Mouse (Mus musculus) heart, embryonic 10.5 days (tissue): ENCODE results near the gene Prokr2. TPM values are rescaled to one million over a fixed set of nuclear protein-coding genes. Genes with fewer than 3 reads are reported as not detected.
"Not testable (repeated sequence)": the region's sequence is repeated elsewhere in the genome, so short reads cannot be mapped to it uniquely, and the experiment has no call there.

ENCODE experiments used
- DNase-seq: peaks from one replicate; pipeline ENCODE4 v3.0.0-alpha.2; 2017; ENCODE audit warnings: low spot score
- H3K27ac ChIP-seq: fragments of 300-500 bp; sonication (generic); 2 replicates; pipeline ENCODE4 v1.5.1; 2016; ENCODE audit warnings: mild to moderate bottlenecking
- H3K27me3 ChIP-seq: fragments of 300-500 bp; sonication (generic); 2 replicates; pipeline ENCODE4 v1.6.1; 2016; ENCODE audit warnings: mild to moderate bottlenecking; ENCODE audit not compliant: poor library complexity, insufficient read depth, severe bottlenecking
- H3K36me3 ChIP-seq: fragments of 300-500 bp; sonication (generic); 2 replicates; pipeline ENCODE4 v1.6.1; 2016; ENCODE audit warnings: mild to moderate bottlenecking, moderate library complexity
- H3K4me1 ChIP-seq: fragments of 300-500 bp; sonication (generic); 2 replicates; pipeline ENCODE4 v1.6.1; 2016; ENCODE audit warnings: mild to moderate bottlenecking
- H3K4me3 ChIP-seq: fragments of 300-500 bp; sonication (generic); 2 replicates; pipeline ENCODE4 v1.5.1; 2016; ENCODE audit warnings: mild to moderate bottlenecking, moderate library complexity
- H3K9me3 ChIP-seq: fragments of 300-500 bp; sonication (generic); 2 replicates; pipeline ENCODE4 v1.6.1; 2016; ENCODE audit warnings: mild to moderate bottlenecking, moderate library complexity
- WGBS: fragments of 180-500 bp; shearing (Covaris S2); methylation state at CpG from one replicate; pipeline ENCODE4 v1.1.7; 2016; 5-methylcytosine and 5-hydroxymethylcytosine counted together
- polyA plus RNA-seq: library from polyadenylated mRNA; unstranded; fragments of >200 nt; fragmentation: Nextera tagmentation; extraction: Ambion mirVana; gene quantifications from 2 replicates; pipeline ENCODE4 v1.2.1, GENCODE M21; 2016

Prokr2 gene
- polyA plus RNA-seq, 1 experiment from 2014 or later = 2.3 TPM

DNA sequence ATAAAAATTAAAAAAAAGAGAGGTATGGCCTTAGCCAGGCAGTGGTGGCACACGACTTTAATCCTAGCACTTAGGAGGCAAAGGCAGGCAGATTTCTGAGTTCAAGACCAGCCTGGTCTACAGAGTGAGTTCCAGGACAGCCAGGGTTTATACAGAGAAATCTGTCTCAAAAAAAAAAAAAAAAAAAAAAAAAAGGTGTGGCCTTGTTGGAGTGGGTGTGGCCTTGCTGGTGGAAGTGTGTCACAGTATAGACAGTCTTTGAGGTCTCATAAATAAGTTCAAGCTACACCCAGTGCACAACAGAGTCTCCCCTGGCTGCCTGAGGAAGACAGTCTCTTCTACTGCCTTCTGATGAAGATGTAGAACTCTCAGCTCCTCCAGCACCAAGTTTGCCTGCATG is 68.1 kb downstream of the Prokr2 start:
- Histone ChIP-seq H3K4me3 (no peak overlapping the region), H3K27ac (no peak overlapping the region), H3K27me3 (no peaks in the 10 kb centered on the region), H3K9me3 (no peaks in the 10 kb centered on the region), H3K36me3 (0 out of 2 replicates have a peak, but pooled peaks cover under 1% of the 10 kb centered on the region), H3K4me1 (no peaks in the 10 kb centered on the region)
- no peak for DNase-seq
- WGBS = 76% methylated on average over 1 of the region's 1 CpGs

DNA sequence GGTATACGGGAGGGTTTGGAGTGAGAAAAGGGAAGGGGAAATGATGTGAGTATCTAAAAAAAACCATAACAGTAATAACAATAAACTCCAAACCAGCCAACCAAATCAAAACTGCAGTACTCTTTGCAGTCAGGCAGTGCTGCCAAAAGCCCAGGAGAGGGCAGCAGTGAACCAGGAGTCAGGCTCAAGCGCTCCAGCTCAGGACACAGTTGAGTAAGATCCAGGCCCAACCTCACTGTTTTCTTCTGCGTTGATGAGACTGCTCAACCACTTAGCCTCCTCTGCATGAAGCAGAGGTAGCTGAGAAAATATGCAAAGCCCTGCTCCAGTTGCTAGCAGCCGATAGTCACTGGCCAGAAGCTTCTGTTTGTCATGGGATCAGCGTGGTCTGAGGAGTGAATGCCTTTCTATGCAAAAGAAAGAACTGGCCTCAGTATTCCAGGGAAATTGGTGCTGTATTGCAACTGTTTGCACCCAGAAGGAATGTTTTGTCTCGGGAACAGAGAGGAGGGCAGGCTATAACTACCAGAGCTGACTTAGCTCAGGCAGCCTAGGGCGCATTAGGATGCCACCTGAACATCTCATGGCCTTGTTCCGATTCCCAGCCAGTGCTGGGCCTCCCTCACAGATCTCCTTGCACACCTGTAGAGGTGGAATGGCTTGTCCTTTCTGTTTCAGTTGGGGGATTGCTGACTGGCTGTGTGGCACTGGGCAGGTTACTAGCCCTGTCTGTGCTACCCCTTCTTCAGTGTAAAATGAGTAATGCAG is 69.0 kb downstream of the Prokr2 start:
- no peaks in the 10 kb centered on the region for H3K4me1 ChIP-seq
- H3K27ac ChIP-seq = no peak overlapping the region
- 0 out of 2 replicates have a peak, but pooled peaks cover 7% of the 10 kb centered on the region for H3K36me3 ChIP-seq
- H3K4me3 ChIP-seq = no peak overlapping the region
- peak; percentile 80 for DNase-seq
- H3K9me3 ChIP-seq = no peaks in the 10 kb centered on the region
- no peaks in the 10 kb centered on the region for H3K27me3 ChIP-seq
- 35% methylated on average over 8 of the region's 8 CpGs for WGBS

DNA sequence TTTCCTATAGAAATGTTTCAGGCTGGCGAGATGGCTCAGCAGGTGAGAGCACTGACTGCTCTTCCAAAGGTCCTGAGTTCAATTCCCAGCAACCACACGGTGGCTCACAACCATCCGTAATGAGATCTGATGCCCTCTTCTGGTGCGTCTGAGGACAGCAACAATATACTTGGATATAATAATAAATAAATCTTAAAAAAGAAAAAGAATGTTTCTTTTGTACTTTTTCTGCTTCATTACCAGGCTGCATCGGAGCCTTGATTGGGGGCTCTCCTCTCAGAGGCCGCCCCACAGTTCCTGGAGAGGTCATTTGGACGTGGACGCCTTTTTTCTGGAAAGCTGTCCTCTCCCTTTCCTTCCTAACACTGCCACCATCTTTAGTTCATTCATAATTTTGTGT is 71.2 kb downstream of the Prokr2 start:
- H3K9me3 ChIP-seq, H3K36me3 ChIP-seq, H3K27ac ChIP-seq, H3K27me3 ChIP-seq, DNase-seq, H3K4me1 ChIP-seq, H3K4me3 ChIP-seq: not testable (repeated sequence)
- WGBS = 84% methylated on average over 8 of the region's 8 CpGs

DNA sequence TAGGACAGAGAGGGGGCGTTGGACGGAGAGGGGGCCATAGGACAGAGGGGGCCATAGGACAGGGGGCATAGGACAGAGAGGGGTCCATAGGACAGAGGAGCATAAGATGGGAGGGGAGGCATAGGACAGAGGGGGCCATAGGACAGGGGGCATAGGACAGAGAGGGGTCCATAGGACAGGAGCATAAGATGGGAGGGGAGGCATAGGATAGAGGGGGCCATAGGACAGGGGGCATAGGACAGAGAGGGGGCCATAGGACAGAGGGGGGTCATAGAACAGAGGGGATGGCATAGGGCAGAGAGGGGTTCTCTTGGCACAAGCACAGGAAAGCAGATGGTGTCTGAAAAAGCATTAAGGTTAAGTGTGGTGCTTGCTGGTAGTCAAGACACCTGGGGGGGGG is 71.7 kb downstream of the Prokr2 start:
- H3K27ac ChIP-seq = no peak overlapping the region
- H3K9me3 ChIP-seq = no peaks in the 10 kb centered on the region
- DNase-seq = no peak
- no peaks in the 10 kb centered on the region for H3K27me3 ChIP-seq
- WGBS = 92% methylated on average over 2 of the region's 2 CpGs
- H3K4me1 ChIP-seq = no peaks in the 10 kb centered on the region
- H3K4me3 ChIP-seq = no peak overlapping the region
- peaks cover 12% of the 10 kb centered on the region; the same call in 1 of the 2 replicates for H3K36me3 ChIP-seq

DNA sequence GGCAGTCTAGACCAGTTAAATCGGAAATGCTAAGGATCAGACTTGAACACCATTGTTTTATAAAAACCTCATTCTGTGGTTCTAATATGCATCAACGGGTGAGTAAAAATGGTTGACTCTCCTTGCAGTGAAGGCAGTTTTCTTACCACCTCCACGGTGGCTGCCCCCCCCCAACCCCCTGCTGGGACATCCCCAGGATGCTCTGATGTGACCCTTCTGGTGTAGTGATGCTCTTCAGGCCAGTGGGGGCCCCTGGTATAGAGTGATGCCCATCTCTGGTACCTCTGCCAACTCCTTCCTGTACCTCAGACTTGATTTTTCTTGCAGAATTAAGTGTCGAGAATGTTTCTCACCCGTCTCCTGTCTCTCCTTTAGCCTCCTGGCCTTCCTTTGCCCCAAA is 72.6 kb downstream of the Prokr2 start:
- no peak overlapping the region for H3K27ac ChIP-seq
- no peak overlapping the region for H3K4me3 ChIP-seq
- no peaks in the 10 kb centered on the region for H3K27me3 ChIP-seq
- no peak for DNase-seq
- H3K4me1 ChIP-seq = no peaks in the 10 kb centered on the region
- WGBS = 75% methylated on average over 5 of the region's 5 CpGs
- H3K36me3 ChIP-seq = peaks cover 14% of the 10 kb centered on the region; the same call in 1 of the 2 replicates
- no peaks in the 10 kb centered on the region for H3K9me3 ChIP-seq

DNA sequence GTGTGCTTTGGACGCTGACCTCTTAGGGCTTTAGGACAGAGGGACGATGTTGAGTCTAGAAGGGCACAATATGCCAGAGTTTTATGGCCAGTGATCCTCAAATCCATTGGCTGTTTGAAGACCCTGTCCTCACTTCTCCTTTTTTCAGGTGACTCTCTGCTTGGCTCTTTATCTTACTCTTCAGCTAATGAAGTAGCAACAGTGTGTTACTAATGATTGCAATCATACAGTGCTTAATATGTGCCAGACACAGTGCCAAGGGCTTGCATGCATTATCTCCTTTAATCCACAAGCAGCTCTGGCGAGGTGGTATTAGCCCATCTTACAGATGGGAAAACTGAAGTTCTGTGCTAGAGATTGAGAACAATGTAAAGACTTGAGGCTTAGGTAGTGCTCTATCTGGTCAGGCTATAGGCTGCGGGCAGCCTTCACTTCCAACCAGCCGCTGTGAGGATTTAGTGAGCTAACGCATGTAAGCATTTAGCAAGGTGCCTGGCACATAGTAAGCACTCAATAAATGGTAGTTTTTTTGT is 75.8 kb downstream of the Prokr2 start:
- Histone ChIP-seq H3K27me3 (no peaks in the 10 kb centered on the region), H3K9me3 (no peaks in the 10 kb centered on the region), H3K27ac (no peak overlapping the region), H3K4me1 (no peaks in the 10 kb centered on the region), H3K36me3 (peaks cover 36% of the 10 kb centered on the region), H3K4me3 (no peak overlapping the region)
- 88% methylated on average over 6 of the region's 6 CpGs for WGBS
- DNase-seq = no peak

DNA sequence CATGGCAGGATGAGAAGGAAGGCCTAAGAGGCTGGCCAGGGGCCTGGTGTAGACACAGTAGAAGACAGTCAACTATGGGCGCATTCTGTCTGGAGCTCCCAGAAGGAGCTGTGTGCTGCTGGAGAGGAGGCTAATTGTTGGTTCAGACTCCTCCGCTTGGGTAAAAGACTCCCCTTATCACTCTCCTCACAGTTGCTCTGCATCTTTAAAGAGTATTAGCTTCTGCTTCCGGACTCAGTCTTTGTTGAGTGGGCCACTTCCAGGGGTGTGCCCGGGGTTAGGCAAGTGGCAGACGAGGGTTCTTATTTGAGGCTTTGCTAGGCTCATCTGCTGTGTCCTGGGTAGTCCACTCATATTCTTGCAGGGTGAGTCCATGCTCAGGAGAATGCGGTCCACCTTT is 76.4 kb downstream of the Prokr2 start:
- H3K9me3 ChIP-seq = no peaks in the 10 kb centered on the region
- WGBS = 88% methylated on average over 6 of the region's 6 CpGs
- no peak overlapping the region for H3K4me3 ChIP-seq
- H3K4me1 ChIP-seq = no peaks in the 10 kb centered on the region
- H3K27ac ChIP-seq = no peak overlapping the region
- H3K27me3 ChIP-seq = no peaks in the 10 kb centered on the region
- no peak for DNase-seq
- H3K36me3 ChIP-seq = peaks cover 41% of the 10 kb centered on the region

DNA sequence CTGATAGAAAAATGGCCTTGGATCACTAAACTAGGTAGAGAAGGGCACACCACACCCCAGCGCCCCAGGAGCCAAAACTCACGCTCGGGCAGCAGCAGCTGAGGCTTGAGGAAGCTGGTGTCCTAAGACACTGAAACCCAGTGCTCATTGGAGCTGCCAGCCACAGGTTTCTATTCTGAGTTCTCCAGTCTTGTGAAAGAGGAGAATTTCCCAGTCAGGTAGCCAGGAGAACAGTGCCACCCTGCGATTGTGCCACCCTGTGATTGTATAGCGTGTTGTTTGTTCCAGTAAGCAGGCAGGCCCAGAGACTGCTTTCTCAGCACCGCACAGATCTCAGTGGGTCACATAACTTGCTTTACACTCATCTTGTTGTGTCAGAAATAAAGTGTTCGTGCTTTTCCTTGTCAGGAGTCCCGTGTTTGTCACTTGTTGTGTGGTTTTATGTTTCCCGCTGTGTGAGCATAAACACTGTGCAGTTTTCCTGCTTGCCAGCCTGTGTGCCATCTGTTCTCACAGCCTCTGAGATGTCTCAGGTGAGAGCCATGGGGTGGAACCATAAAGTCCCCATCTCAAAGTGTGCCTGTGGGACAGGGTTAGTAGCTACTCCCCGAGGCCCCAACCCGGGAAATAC is 77.9 kb downstream of the Prokr2 start:
- H3K36me3 ChIP-seq = peaks cover 52% of the 10 kb centered on the region
- no peak overlapping the region for H3K27ac ChIP-seq
- no peaks in the 10 kb centered on the region for H3K4me1 ChIP-seq
- no peaks in the 10 kb centered on the region for H3K9me3 ChIP-seq
- H3K27me3 ChIP-seq = no peaks in the 10 kb centered on the region
- H3K4me3 ChIP-seq = no peak overlapping the region
- no peak for DNase-seq
- WGBS = 94% methylated on average over 11 of the region's 11 CpGs

DNA sequence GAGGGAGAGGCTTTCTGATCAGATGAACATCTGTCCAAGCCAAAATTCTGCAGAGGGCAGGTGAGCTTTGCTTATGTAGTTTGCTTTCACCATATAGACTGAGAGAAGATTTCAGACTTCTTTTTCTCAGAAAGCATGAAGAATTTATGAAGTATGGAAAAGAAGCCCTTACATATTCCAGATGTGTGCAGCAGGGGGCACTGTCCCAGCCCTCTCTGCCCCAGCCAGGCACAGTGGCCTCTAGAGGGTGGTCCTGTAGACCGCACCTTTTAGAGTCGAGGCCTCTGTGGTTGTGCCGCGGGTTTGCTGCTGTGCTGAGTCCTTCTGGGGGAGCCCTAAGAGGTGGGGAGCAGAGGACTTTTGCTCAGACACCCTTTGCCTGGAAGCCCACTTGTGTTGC is 79.3 kb downstream of the Prokr2 start:
- Histone ChIP-seq H3K4me1 (no peaks in the 10 kb centered on the region), H3K4me3 (no peak overlapping the region), H3K27me3 (no peaks in the 10 kb centered on the region), H3K27ac (no peak overlapping the region), H3K36me3 (peaks cover 58% of the 10 kb centered on the region), H3K9me3 (no peaks in the 10 kb centered on the region)
- no peak for DNase-seq
- WGBS = 54% methylated on average over 4 of the region's 4 CpGs

DNA sequence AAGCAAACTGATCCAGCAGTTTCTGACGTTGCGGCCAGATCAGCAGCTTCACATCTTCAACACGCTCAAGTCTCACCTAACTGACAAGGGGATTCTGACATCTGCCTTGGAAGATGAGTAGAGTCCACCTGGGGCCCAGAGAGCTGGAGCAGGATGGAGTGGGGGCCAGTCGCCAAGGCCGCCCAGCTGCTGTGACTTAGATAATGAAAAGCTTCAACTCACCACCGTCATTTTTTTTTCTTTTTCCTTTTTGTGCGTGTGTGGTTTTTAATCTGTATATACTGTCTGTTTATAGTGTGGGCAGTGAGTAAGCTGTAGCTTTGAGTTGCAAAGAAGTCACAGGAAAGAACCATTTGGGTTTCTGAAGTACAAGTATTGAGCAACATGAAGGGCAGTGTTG is 80.1 kb downstream of the Prokr2 start:
- no peak for DNase-seq
- Histone ChIP-seq H3K27me3 (no peaks in the 10 kb centered on the region), H3K9me3 (no peaks in the 10 kb centered on the region), H3K4me3 (no peak overlapping the region), H3K27ac (no peak overlapping the region), H3K36me3 (peaks cover 64% of the 10 kb centered on the region), H3K4me1 (no peaks in the 10 kb centered on the region)
- 85% methylated on average over 7 of the region's 7 CpGs for WGBS

DNA sequence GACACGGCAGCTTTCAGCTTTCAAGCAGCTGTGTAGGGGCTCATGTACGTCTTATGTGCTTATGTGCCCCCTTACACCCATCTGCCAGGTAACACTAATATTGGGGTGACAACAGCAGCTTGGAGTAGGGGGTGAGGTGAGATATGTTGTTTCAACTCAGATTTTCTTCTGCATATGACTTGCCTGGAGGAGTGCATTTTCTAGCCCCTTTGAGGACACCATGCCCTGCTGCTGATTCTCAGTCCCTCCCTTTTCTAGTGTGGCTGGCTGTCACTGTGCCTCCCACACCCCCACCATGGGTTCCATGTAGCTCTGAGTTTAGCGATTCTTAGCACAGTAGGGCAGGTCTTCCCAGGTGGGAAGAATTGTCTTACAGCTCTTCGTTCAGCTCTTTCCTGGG is 83.8 kb downstream of the Prokr2 start:
- Histone ChIP-seq H3K4me3 (no peak overlapping the region), H3K9me3 (no peaks in the 10 kb centered on the region), H3K27me3 (no peaks in the 10 kb centered on the region), H3K27ac (no peak overlapping the region), H3K36me3 (peaks cover 79% of the 10 kb centered on the region), H3K4me1 (peaks cover 2% of the 10 kb centered on the region; the same call in 1 of the 2 replicates)
- no peak for DNase-seq
- 88% methylated on average over 4 of the region's 4 CpGs for WGBS

DNA sequence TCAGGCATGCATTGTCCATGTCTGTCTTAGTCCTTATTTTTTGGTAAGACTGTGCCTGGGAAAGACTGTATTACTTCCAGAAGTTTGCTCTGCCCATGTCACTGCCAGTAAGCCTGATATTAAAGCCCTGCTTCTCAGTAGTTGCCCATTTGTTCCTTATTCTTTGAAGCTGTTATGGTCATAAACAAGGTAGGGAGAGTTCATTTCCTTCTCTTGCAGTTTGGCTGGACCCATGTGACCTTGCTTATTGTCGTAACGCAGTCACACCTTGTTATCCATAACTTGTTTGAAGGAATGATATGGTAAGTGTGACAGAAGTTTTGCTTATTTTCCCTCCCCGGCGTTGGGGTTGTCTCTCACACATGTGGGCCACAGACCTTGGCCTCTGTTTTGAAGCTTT is 87.0 kb downstream of the Prokr2 start:
- Histone ChIP-seq H3K27ac (no peak overlapping the region), H3K9me3 (no peaks in the 10 kb centered on the region), H3K4me1 (peaks cover 21% of the 10 kb centered on the region), H3K4me3 (no peak overlapping the region), H3K36me3 (peaks cover 73% of the 10 kb centered on the region), H3K27me3 (no peaks in the 10 kb centered on the region)
- DNase-seq = no peak
- 91% methylated on average over 4 of the region's 4 CpGs for WGBS

DNA sequence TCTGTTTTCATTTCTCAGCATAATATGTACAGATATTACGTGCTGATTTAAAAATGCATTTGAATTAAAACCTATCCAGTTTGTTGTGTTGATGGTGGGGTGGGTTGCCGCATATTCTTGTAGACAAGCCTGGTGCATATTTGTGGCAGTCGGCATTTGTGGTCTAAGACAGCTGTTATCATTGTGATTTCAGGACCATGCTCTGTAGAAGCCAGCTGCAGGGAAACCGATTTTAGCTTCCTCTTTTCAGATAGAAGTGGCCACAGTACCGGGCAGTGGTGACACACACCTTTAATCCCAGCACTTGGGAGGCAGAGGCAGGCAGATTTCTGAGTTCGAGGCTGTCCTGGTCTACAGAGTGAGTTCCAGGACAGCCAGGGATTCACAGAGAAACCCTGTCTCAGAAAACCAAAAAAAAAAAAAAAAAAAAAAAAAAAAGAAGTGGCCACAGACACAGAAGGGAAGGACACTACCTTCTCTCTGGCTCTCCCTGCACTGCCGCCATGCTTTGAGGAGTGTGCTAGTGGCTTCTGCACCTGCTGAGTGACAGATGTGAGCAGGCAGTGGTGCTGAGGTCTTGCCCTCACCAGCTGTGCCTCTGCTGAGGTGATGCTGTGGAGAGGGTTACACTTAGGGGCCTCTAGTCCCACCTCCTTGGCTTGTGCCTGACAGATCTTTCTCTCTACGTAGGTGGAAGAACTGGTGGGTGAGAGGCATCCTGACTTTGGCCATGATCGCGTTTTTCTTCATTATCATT is 91.4 kb downstream of the Prokr2 start:
- Histone ChIP-seq H3K27me3 (no peaks in the 10 kb centered on the region), H3K9me3 (no peaks in the 10 kb centered on the region), H3K27ac (0 out of 2 replicates have a peak overlapping the region, but pooled peaks have one; percentile 80), H3K4me1 (peaks cover 53% of the 10 kb centered on the region), H3K36me3 (peaks cover 33% of the 10 kb centered on the region), H3K4me3 (no peak overlapping the region)
- 77% methylated on average over 10 of the region's 10 CpGs for WGBS
- no peak for DNase-seq
